In genomic region chr10:56695100-56695499, GRCm38 (mm10) we compare ENCODE assay signal across 21 mouse cellular contexts.
DNase-seq lines count a peak whose midpoint lies in the region; ATAC-seq lines count a peak whose summit lies in the region.
"Had no signal": no experiment of that assay in that cellular context is flagged by ENCODE, and none has a peak within 500 bp of the region (broad histone marks: within the 10 kb centered on the region; RNA-seq: fewer than 3 reads in every experiment).

No protein-coding gene starts in this region.

- no peak overlapping the region for H3K4me2 ChIP-seq in kidney, embryonic 14.5 days (replicated peaks; ENCODE audit: low read depth, low read length)
- H3K4me2 ChIP-seq in kidney, embryonic 16.5 days (replicated peaks; ENCODE audit: low read depth, low read length): no peak overlapping the region
- no peak overlapping the region for H3K4me2 ChIP-seq in neural tube, embryonic 12.5 days (replicated peaks)
- H3K4me2 ChIP-seq: embryonic facial prominence, embryonic 13.5 days; forebrain, embryonic 12.5 days; hindbrain, embryonic 13.5 days had no signal

- no peaks in the 10 kb centered on the region for H3K4me1 ChIP-seq in kidney, embryonic 14.5 days (ENCODE audit: control insufficient read depth, insufficient read depth, low read length)
- no peaks in the 10 kb centered on the region for H3K4me1 ChIP-seq in kidney, embryonic 16.5 days (ENCODE audit: insufficient read depth, low read length)
- no peaks in the 10 kb centered on the region for H3K4me1 ChIP-seq in neural tube, embryonic 12.5 days
- H3K4me1 ChIP-seq: embryonic facial prominence, embryonic 13.5 days; forebrain, embryonic 12.5 days; heart, embryonic 10.5 days; hindbrain, embryonic 13.5 days had no signal

- H3K27me3 ChIP-seq in kidney, embryonic 14.5 days (ENCODE audit: control insufficient read depth, insufficient read depth, low read length): no peaks in the 10 kb centered on the region
- no peaks in the 10 kb centered on the region for H3K27me3 ChIP-seq in kidney, embryonic 16.5 days (ENCODE audit: insufficient read depth, low read length)
- H3K27me3 ChIP-seq in neural tube, embryonic 12.5 days (replicated peaks): no peaks in the 10 kb centered on the region
- H3K27me3 ChIP-seq: embryonic facial prominence, embryonic 13.5 days; forebrain, embryonic 12.5 days; hindbrain, embryonic 13.5 days; Patski had no signal

- DNase-seq in neural tube, embryonic 10.5 days (ENCODE audit: extremely low spot score, low spot score): no peak
- peak; percentile 58 for DNase-seq in mesoderm, embryonic 11.5 days (ENCODE audit: low read depth, low spot score)
- no peak for DNase-seq in adrenal gland, postnatal 36 days
- DNase-seq in cerebellum, adult 11 months: no peak
- DNase-seq: adrenal gland, adult 2 months; adrenal gland, postnatal 25 days; cerebellum, adult 8-10 months; cerebellum, postnatal 25 days; gastrocnemius, postnatal 10 days; heart, adult 18-20 months; heart, postnatal 10 days had no signal

- H3K9ac ChIP-seq in kidney, embryonic 14.5 days (ENCODE audit: low read depth, low read length): no peak overlapping the region
- H3K9ac ChIP-seq in kidney, embryonic 16.5 days (replicated peaks; ENCODE audit: low read length): no peak overlapping the region
- H3K9ac ChIP-seq in neural tube, embryonic 12.5 days: no peak overlapping the region
- H3K9ac ChIP-seq: embryonic facial prominence, embryonic 13.5 days; forebrain, embryonic 12.5 days; hindbrain, embryonic 13.5 days had no signal

- H3K27ac ChIP-seq in kidney, embryonic 14.5 days (ENCODE audit: low read depth, low read length): no peak overlapping the region
- H3K27ac ChIP-seq in kidney, embryonic 16.5 days (ENCODE audit: low read length): no peak overlapping the region
- no peak overlapping the region for H3K27ac ChIP-seq in neural tube, embryonic 12.5 days
- H3K27ac ChIP-seq: embryonic facial prominence, embryonic 13.5 days; forebrain, embryonic 12.5 days; heart, embryonic 10.5 days; hindbrain, embryonic 13.5 days; hindbrain, postnatal 0 days had no signal

- ATAC-seq in kidney, embryonic 14.5 days (ENCODE audit: low FRiP score, low TSS enrichment): peak; percentile 68; the same call in 1 of the 2 replicates
- ATAC-seq in kidney, embryonic 16.5 days (ENCODE audit: low FRiP score, low TSS enrichment): no peak
- ATAC-seq in neural tube, embryonic 12.5 days (ENCODE audit: low FRiP score, low read depth): peak; percentile 90
- ATAC-seq: forebrain, embryonic 16.5 days; hindbrain, postnatal 0 days; Patski had no signal

- no peaks in the 10 kb centered on the region for H3K9me3 ChIP-seq in kidney, embryonic 14.5 days (ENCODE audit: control insufficient read depth, low read length)
- H3K9me3 ChIP-seq in kidney, embryonic 16.5 days (ENCODE audit: low read length): no peaks in the 10 kb centered on the region
- no peaks in the 10 kb centered on the region for H3K9me3 ChIP-seq in neural tube, embryonic 12.5 days
- H3K9me3 ChIP-seq: embryonic facial prominence, embryonic 13.5 days; forebrain, embryonic 12.5 days; heart, embryonic 10.5 days; hindbrain, embryonic 13.5 days had no signal

- no peak overlapping the region for H3K4me3 ChIP-seq in kidney, embryonic 14.5 days (ENCODE audit: low read length)
- H3K4me3 ChIP-seq in kidney, embryonic 16.5 days (ENCODE audit: low read length): no peak overlapping the region
- no peak overlapping the region for H3K4me3 ChIP-seq in neural tube, embryonic 12.5 days
- H3K4me3 ChIP-seq: embryonic facial prominence, embryonic 13.5 days; forebrain, embryonic 12.5 days; heart, embryonic 10.5 days; hindbrain, embryonic 13.5 days had no signal

- no peaks in the 10 kb centered on the region for H3K36me3 ChIP-seq in kidney, embryonic 14.5 days (ENCODE audit: control insufficient read depth, insufficient read depth, low read length)
- H3K36me3 ChIP-seq in kidney, embryonic 16.5 days (ENCODE audit: insufficient read depth, low read length): no peaks in the 10 kb centered on the region
- no peaks in the 10 kb centered on the region for H3K36me3 ChIP-seq in neural tube, embryonic 12.5 days
- H3K36me3 ChIP-seq: embryonic facial prominence, embryonic 13.5 days; forebrain, embryonic 12.5 days; heart, embryonic 10.5 days; hindbrain, embryonic 13.5 days had no signal

- WGBS in kidney, embryonic 14.5 days: 9% methylated on average over 3 of the region's 3 CpGs
- WGBS in kidney, embryonic 16.5 days: 19% methylated on average over 3 of the region's 3 CpGs
- 7% methylated on average over 3 of the region's 3 CpGs for WGBS in neural tube, embryonic 12.5 days
